In genomic region chr16:87712986-87713693, GRCm38 (mm10) we compare ENCODE assay signal across 9 mouse cellular contexts. TPM values are rescaled to one million over a fixed set of nuclear protein-coding genes. Genes with fewer than 3 reads are reported as not detected.
DNase-seq lines count a peak whose midpoint lies in the region; ATAC-seq lines count a peak whose summit lies in the region.
"Had no signal": no experiment of that assay in that cellular context is flagged by ENCODE, and none has a peak within 500 bp of the region (broad histone marks: within the 10 kb centered on the region; RNA-seq: fewer than 3 reads in every experiment).

No protein-coding gene starts in this region.

- H3K9me3 ChIP-seq in heart, embryonic 16.5 days (replicated peaks; ENCODE audit: control insufficient read depth, low read length), result no peaks in the 10 kb centered on the region
- H3K9me3 ChIP-seq in liver, embryonic 15.5 days (replicated peaks), result no peaks in the 10 kb centered on the region
- no peaks in the 10 kb centered on the region for H3K9me3 ChIP-seq in stomach, embryonic 15.5 days
- H3K9me3 ChIP-seq: embryonic facial prominence, embryonic 15.5 days had no signal

- H3K9ac ChIP-seq in heart, embryonic 16.5 days (ENCODE audit: low read length), result no peak overlapping the region
- H3K9ac ChIP-seq in liver, embryonic 15.5 days, result peak overlapping the region; percentile 38
- H3K9ac ChIP-seq in stomach, embryonic 15.5 days, result no peak overlapping the region
- H3K9ac ChIP-seq: embryonic facial prominence, embryonic 15.5 days had no signal

- peaks cover 41% of the 10 kb centered on the region for H3K4me1 ChIP-seq in heart, embryonic 16.5 days (ENCODE audit: control insufficient read depth, insufficient read depth, low read length)
- H3K4me1 ChIP-seq in liver, embryonic 15.5 days (replicated peaks), result peaks cover 87% of the 10 kb centered on the region
- 0 out of 2 replicates have a peak, but pooled peaks cover 4% of the 10 kb centered on the region for H3K4me1 ChIP-seq in stomach, embryonic 15.5 days

- peak; percentile 90 for DNase-seq in 416B (ENCODE audit: low read depth)
- DNase-seq in MEL-GATA-1-ER (ENCODE audit: extremely low read depth, low read depth), result peak; percentile 83
- DNase-seq in retina, embryonic 14.5 days (ENCODE audit: low spot score), result no peak
- no peak for DNase-seq in cerebellum, postnatal 4 days (ENCODE audit: low spot score in 2 of 2)
- no peak for DNase-seq in urinary bladder, postnatal 10 days (ENCODE audit: low spot score)

- H3K27ac ChIP-seq in heart, embryonic 16.5 days (ENCODE audit: low read length), result no peak overlapping the region
- peak overlapping the region; percentile 95 for H3K27ac ChIP-seq in liver, embryonic 15.5 days (replicated peaks)
- H3K27ac ChIP-seq in stomach, embryonic 15.5 days, result peak overlapping the region; percentile 48
- H3K27ac ChIP-seq: embryonic facial prominence, embryonic 15.5 days had no signal

- H3K4me2 ChIP-seq in heart, embryonic 16.5 days (ENCODE audit: low read depth, low read length), result peak overlapping the region; percentile 16; the same call in 1 of the 2 replicates
- peak overlapping the region; percentile 66 for H3K4me2 ChIP-seq in liver, embryonic 15.5 days
- H3K4me2 ChIP-seq in stomach, embryonic 15.5 days, result no peak overlapping the region
- H3K4me2 ChIP-seq: embryonic facial prominence, embryonic 15.5 days had no signal

- no peaks in the 10 kb centered on the region for H3K27me3 ChIP-seq in heart, embryonic 16.5 days (ENCODE audit: control insufficient read depth, insufficient read depth, low read length)
- no peaks in the 10 kb centered on the region for H3K27me3 ChIP-seq in liver, embryonic 15.5 days
- H3K27me3 ChIP-seq in stomach, embryonic 15.5 days (replicated peaks), result no peaks in the 10 kb centered on the region
- H3K27me3 ChIP-seq: embryonic facial prominence, embryonic 15.5 days had no signal

- ATAC-seq in heart, embryonic 16.5 days (replicated peaks; ENCODE audit: extremely low read depth, insufficient read depth, low FRiP score), result peak; percentile 49; the same call in 1 of the 2 replicates
- peak; percentile 98 for ATAC-seq in liver, embryonic 15.5 days (ENCODE audit: insufficient read depth)
- peak; percentile 93 for ATAC-seq in stomach, embryonic 15.5 days (ENCODE audit: insufficient read depth, low FRiP score, low read depth)

- no peaks in the 10 kb centered on the region for H3K36me3 ChIP-seq in heart, embryonic 16.5 days (ENCODE audit: control insufficient read depth, insufficient read depth)
- peaks cover 25% of the 10 kb centered on the region for H3K36me3 ChIP-seq in liver, embryonic 15.5 days (replicated peaks)
- H3K36me3 ChIP-seq in stomach, embryonic 15.5 days, result peaks cover 7% of the 10 kb centered on the region; the same call in 1 of the 2 replicates
- H3K36me3 ChIP-seq: embryonic facial prominence, embryonic 15.5 days had no signal

- 55% methylated on average over 18 of the region's 18 CpGs for WGBS in heart, embryonic 16.5 days
- WGBS in liver, embryonic 15.5 days (ENCODE audit: insufficient replicate concordance), result 26% methylated on average over 18 of the region's 18 CpGs
- 61% methylated on average over 18 of the region's 18 CpGs for WGBS in stomach, embryonic 15.5 days

- H3K4me3 ChIP-seq in heart, embryonic 16.5 days (ENCODE audit: low read length), result no peak overlapping the region
- H3K4me3 ChIP-seq in liver, embryonic 15.5 days (replicated peaks), result peak overlapping the region; percentile 36
- no peak overlapping the region for H3K4me3 ChIP-seq in stomach, embryonic 15.5 days (replicated peaks)
- H3K4me3 ChIP-seq: embryonic facial prominence, embryonic 15.5 days had no signal

RNA-seq across cellular contexts. Expression of gene Bach1, which starts 14.4 kb away (rescaled TPM):
- 8.2 and 9.8 TPM in 2 replicates for polyA plus RNA-seq in heart, embryonic 16.5 days (2015; fragmentation: Nextera tagmentation; extraction: Ambion mirVana)
- polyA plus RNA-seq in liver, embryonic 15.5 days (2015; fragmentation: Nextera tagmentation; extraction: Ambion mirVana), result 6.5 and 6.9 TPM in 2 replicates
- 12.3 and 13.7 TPM in 2 replicates for polyA plus RNA-seq in stomach, embryonic 15.5 days (2015; fragmentation: Nextera tagmentation; extraction: Ambion mirVana)

Comparison
In these comparisons a context has a peak if more than half of its experiments do, and no peak if none do; other contexts are left out.
1. DNase-seq: peak in 416B (single experiment) and MEL-GATA-1-ER (single experiment); none in retina, embryonic 14.5 days (single experiment), cerebellum, postnatal 4 days (0 of 2) and urinary bladder, postnatal 10 days (single experiment).
2. Peak in every context shown above with its lines, with median percentiles within 50 percentile points of each other: ATAC-seq.